Mouse (Mus musculus) CH12.LX (cell line): ENCODE measurements around the gene Acsl1.

Source experiments
- BHLHE40 ChIP-seq: IDR thresholded peaks from 2 replicates; pipeline ENCODE4 v1.6.1; 2011; ENCODE audit warnings: mild to moderate bottlenecking, low read depth, low read length, improper control_type of control experiment
- CTCF ChIP-seq, 2 experiments: IDR thresholded peaks in 1 of 2; conservative IDR thresholded peaks in 1 of 2; 2 replicates each; pipeline ENCODE4 v1.5.1; 2011 to 2012; ENCODE audit warnings: low read depth in 2 of 2, low read length in 2 of 2, improper control_type of control experiment in 1 of 2, inconsistent platforms in 1 of 2, mild to moderate bottlenecking in 1 of 2, moderate library complexity in 1 of 2
- E2F4 ChIP-seq: IDR thresholded peaks from 2 replicates; pipeline ENCODE4 v1.6.1; 2011; ENCODE audit warnings: low read depth, low read length, improper control_type of control experiment; ENCODE audit not compliant: insufficient replicate concordance
- EP300 ChIP-seq: IDR thresholded peaks from 2 replicates; pipeline ENCODE4 v1.6.1; 2011; ENCODE audit warnings: low read length, improper control_type of control experiment
- JUN ChIP-seq: IDR thresholded peaks from 2 replicates; pipeline ENCODE4 v1.6.1; 2011; ENCODE audit warnings: low read depth, mild to moderate bottlenecking, low read length, improper control_type of control experiment, moderate library complexity; ENCODE audit not compliant: insufficient read depth
- MAX ChIP-seq: IDR thresholded peaks from 2 replicates; pipeline ENCODE4 v1.6.1; 2011; ENCODE audit warnings: low read length, improper control_type of control experiment
- MAZ ChIP-seq: IDR thresholded peaks from 2 replicates; pipeline ENCODE4 v1.6.1; 2012; ENCODE audit warnings: low read depth, mild to moderate bottlenecking, inconsistent platforms, low read length, improper control_type of control experiment, moderate library complexity
- MXI1 ChIP-seq: IDR thresholded peaks from 2 replicates; pipeline ENCODE4 v1.6.1; 2011; ENCODE audit warnings: mild to moderate bottlenecking, low read depth, low read length, improper control_type of control experiment
- PAX5 ChIP-seq: IDR thresholded peaks from 2 replicates; pipeline ENCODE4 v1.6.1; 2012; ENCODE audit warnings: low read length, inconsistent platforms, mixed read lengths
- POLR2A ChIP-seq: IDR thresholded peaks from 2 replicates; pipeline ENCODE4 v1.6.1; 2011; ENCODE audit warnings: low read depth, mild to moderate bottlenecking, improper control_type of control experiment, low read length
- SIN3A ChIP-seq: IDR thresholded peaks from 2 replicates; pipeline ENCODE4 v1.6.1; 2012; ENCODE audit warnings: low read length, improper control_type of control experiment, inconsistent platforms
- USF1 ChIP-seq: IDR thresholded peaks from 2 replicates; pipeline ENCODE4 v1.6.1; 2014; ENCODE audit warnings: low read depth, mild to moderate bottlenecking, inconsistent platforms, low read length, improper control_type of control experiment
- ZKSCAN1 ChIP-seq: IDR thresholded peaks from 2 replicates; pipeline ENCODE4 v1.6.1; 2012; ENCODE audit warnings: low read depth, inconsistent platforms, low read length, improper control_type of control experiment, borderline replicate concordance

- 0 out of 4 replicates have a peak, but pooled peaks of 1 of the 2 experiments have one; percentile 10 for TF ChIP-seq CTCF (conservative IDR thresholded peaks at IDR 0.05 in 1 of 2, IDR thresholded peaks at IDR 0.05 in 1 of 2; ENCODE audit: low read depth in 2 of 2, low read length in 2 of 2)
- no peak for TF ChIP-seq SIN3A
- no peak for TF ChIP-seq EP300
- TF ChIP-seq BHLHE40: no peak
- no peak for TF ChIP-seq MAX
- no peak for TF ChIP-seq JUN
- TF ChIP-seq MAZ: no peak
- no peak for TF ChIP-seq POLR2A
- no peak for TF ChIP-seq MXI1
- TF ChIP-seq USF1: no peak
- TF ChIP-seq ZKSCAN1: no peak
- no peak for TF ChIP-seq E2F4
- no peak for TF ChIP-seq PAX5
Measured at GRCm38 (mm10) chr8:46479794-46480532, 9.1 kb downstream of the Acsl1 start.
